Mouse (Mus musculus) thymus, postnatal 14 days (tissue): Measurements from ENCODE around the gene Gm20388.
A peak's percentile ranks its signal among the peaks of the same experiment; 100 is the strongest.
"Not testable (repeated sequence)": the region's sequence is repeated elsewhere in the genome, so short reads cannot be mapped to it uniquely, and the experiment has no call there.

Experiments used
- DNase-seq: peaks from one replicate; pipeline ENCODE4 v3.0.0; 2021

The Gm20388 gene

GRCm38 (mm10) chr8:120351332-120352071, 440.9 kb downstream of the Gm20388 start:
- DNase-seq, result no peak

GRCm38 (mm10) chr8:120352096-120352495, 441.5 kb downstream of the Gm20388 start:
- no peak for DNase-seq

GRCm38 (mm10) chr8:120356067-120356466, 445.4 kb downstream of the Gm20388 start:
- no peak for DNase-seq

- no peak for DNase-seq
These were observed 446.9 kb downstream of the Gm20388 start for GRCm38 (mm10) chr8:120357504-120357903.

- DNase-seq, result no peak
These were observed 450.7 kb downstream of the Gm20388 start for GRCm38 (mm10) chr8:120361301-120361700.

GRCm38 (mm10) chr8:120363552-120364071, 453.0 kb downstream of the Gm20388 start:
- peak; percentile 56 for DNase-seq

GRCm38 (mm10) chr8:120364093-120364725, 453.6 kb downstream of the Gm20388 start:
- peak; percentile 74 for DNase-seq

GRCm38 (mm10) chr8:120366840-120367239, 456.2 kb downstream of the Gm20388 start:
- no peak for DNase-seq

- not testable (repeated sequence) for DNase-seq
These were observed 457.6 kb downstream of the Gm20388 start for GRCm38 (mm10) chr8:120368191-120368590.

GRCm38 (mm10) chr8:120368814-120369649, 458.4 kb downstream of the Gm20388 start:
- peak; percentile 95 for DNase-seq

GRCm38 (mm10) chr8:120369956-120370355, 459.3 kb downstream of the Gm20388 start:
- DNase-seq, result no peak

- DNase-seq, result no peak
These were observed 459.8 kb downstream of the Gm20388 start for GRCm38 (mm10) chr8:120370461-120370860.

GRCm38 (mm10) chr8:120371146-120371545, 460.5 kb downstream of the Gm20388 start:
- DNase-seq, result no peak

GRCm38 (mm10) chr8:120371725-120372457, 461.2 kb downstream of the Gm20388 start:
- DNase-seq, result no peak

GRCm38 (mm10) chr8:120372684-120373083, 462.0 kb downstream of the Gm20388 start:
- no peak for DNase-seq

- DNase-seq, result no peak
These were observed 463.0 kb downstream of the Gm20388 start for GRCm38 (mm10) chr8:120373621-120374020.

GRCm38 (mm10) chr8:120374070-120374469, 463.4 kb downstream of the Gm20388 start:
- no peak for DNase-seq

GRCm38 (mm10) chr8:120374514-120374913, 463.9 kb downstream of the Gm20388 start:
- DNase-seq, result no peak

GRCm38 (mm10) chr8:120375170-120375569, 464.5 kb downstream of the Gm20388 start:
- DNase-seq, result no peak

GRCm38 (mm10) chr8:120376215-120376614, 465.6 kb downstream of the Gm20388 start:
- no peak for DNase-seq

- no peak for DNase-seq
These were observed 466.5 kb downstream of the Gm20388 start for GRCm38 (mm10) chr8:120376847-120377802.
